Mouse (Mus musculus) layer of hippocampus, adult 9-10 months (tissue): ENCODE data around the gene Actn1.

Experiments used
- DNase-seq: peaks from one replicate; pipeline ENCODE4 v3.0.0; 2022; ENCODE audit warnings: low spot score

Actn1 gene

GRCm38 (mm10) chr12:80259216-80260055 lies 735 bp downstream of the Actn1 start:
- DNase-seq = no peak

- DNase-seq = no peak
Observed at GRCm38 (mm10) chr12:80258520-80259215, 1.5 kb downstream of the Actn1 start.

GRCm38 (mm10) chr12:80251978-80252377 lies 8.2 kb downstream of the Actn1 start:
- no peak for DNase-seq

GRCm38 (mm10) chr12:80251554-80251953 lies 8.6 kb downstream of the Actn1 start:
- DNase-seq = no peak

- no peak for DNase-seq
Observed at GRCm38 (mm10) chr12:80249539-80249938, 10.6 kb downstream of the Actn1 start.

GRCm38 (mm10) chr12:80247067-80247466 lies 13.1 kb downstream of the Actn1 start:
- no peak for DNase-seq

GRCm38 (mm10) chr12:80246505-80246904 lies 13.7 kb downstream of the Actn1 start:
- DNase-seq = no peak

GRCm38 (mm10) chr12:80244755-80245154 lies 15.4 kb downstream of the Actn1 start:
- DNase-seq = no peak

GRCm38 (mm10) chr12:80244127-80244526 lies 16.0 kb downstream of the Actn1 start:
- DNase-seq = no peak

- no peak for DNase-seq
Observed at GRCm38 (mm10) chr12:80243335-80243734, 16.8 kb downstream of the Actn1 start.

- no peak for DNase-seq
Observed at GRCm38 (mm10) chr12:80239445-80239844, 20.7 kb downstream of the Actn1 start.

GRCm38 (mm10) chr12:80238523-80238922 lies 21.6 kb downstream of the Actn1 start:
- DNase-seq = no peak

GRCm38 (mm10) chr12:80235295-80235694 lies 24.9 kb downstream of the Actn1 start:
- no peak for DNase-seq

- DNase-seq = no peak
Observed at GRCm38 (mm10) chr12:80234226-80234625, 25.9 kb downstream of the Actn1 start.

GRCm38 (mm10) chr12:80232840-80233218 lies 27.3 kb downstream of the Actn1 start:
- DNase-seq = no peak

- DNase-seq = no peak
Observed at GRCm38 (mm10) chr12:80232076-80232839, 27.9 kb downstream of the Actn1 start.

- DNase-seq = no peak
Observed at GRCm38 (mm10) chr12:80231317-80231716, 28.9 kb downstream of the Actn1 start.

- no peak for DNase-seq
Observed at GRCm38 (mm10) chr12:80230854-80231253, 29.3 kb downstream of the Actn1 start.

GRCm38 (mm10) chr12:80230111-80230700 lies 30.0 kb downstream of the Actn1 start:
- DNase-seq = no peak

GRCm38 (mm10) chr12:80229010-80229800 lies 31.0 kb downstream of the Actn1 start:
- no peak for DNase-seq

- DNase-seq = no peak
Observed at GRCm38 (mm10) chr12:80228356-80228755, 31.8 kb downstream of the Actn1 start.
